Mouse (Mus musculus) bone marrow, adult 2 months (tissue): ENCODE measurements around the gene Ucp3.

Experiments used
- CTCF ChIP-seq: fragments of 200-500 bp; IDR thresholded peaks from 2 replicates; pipeline ENCODE4 v1.5.1; 2011; ENCODE audit warnings: low read length, control low read depth; ENCODE audit not compliant: control insufficient read depth, insufficient read depth
- POLR2A ChIP-seq: fragments of 200-500 bp; IDR thresholded peaks from 2 replicates; pipeline ENCODE4 v1.6.1; 2011; ENCODE audit warnings: low read depth, mild to moderate bottlenecking, control low read depth, low read length, borderline replicate concordance; ENCODE audit not compliant: control insufficient read depth

DNA sequence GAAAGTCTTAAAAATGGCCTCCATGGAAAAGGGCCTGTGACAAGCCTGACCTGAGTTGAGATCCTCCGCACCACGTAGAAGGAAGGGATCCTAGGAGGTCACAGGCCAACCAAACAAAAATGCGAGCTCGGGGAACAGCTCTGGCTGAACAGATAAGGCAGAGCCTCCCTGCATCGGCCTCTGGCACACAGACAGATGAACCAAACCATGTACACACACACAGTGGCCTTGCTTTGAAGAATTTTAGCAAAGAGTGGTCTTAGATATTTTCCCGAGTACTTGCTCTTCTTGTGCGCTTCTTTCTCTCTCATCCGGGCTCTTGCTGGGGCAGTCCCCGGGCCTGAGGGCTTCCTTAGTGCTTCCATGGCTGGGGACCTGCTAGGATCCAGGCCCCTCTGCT, 9.6 kb upstream of the Ucp3 start:
- TF ChIP-seq CTCF = no peak
- TF ChIP-seq POLR2A = no peak
